Mouse (Mus musculus) ES-E14 (cell line): Measurements from ENCODE around the gene Cox6a1. TPM values are rescaled to one million over a fixed set of nuclear protein-coding genes. Genes with fewer than 3 reads are reported as not detected.

ENCODE experiments used
- DNase-seq: peaks from one replicate; pipeline ENCODE4 v3.0.0-alpha.2; 2013; ENCODE audit warnings: low read depth, low spot score
- H3K27ac ChIP-seq: 2 replicates; pipeline ENCODE4 v1.5.1; 2012; ENCODE audit warnings: low read depth, mild to moderate bottlenecking, low read length, moderate library complexity, mixed read lengths; ENCODE audit not compliant: poor library complexity, insufficient read depth, severe bottlenecking
- H3K36me3 ChIP-seq: 2 replicates; pipeline ENCODE4 v1.6.1; 2012; ENCODE audit warnings: mild to moderate bottlenecking, low read length, moderate library complexity, mixed read lengths; ENCODE audit not compliant: control insufficient read depth, poor library complexity, insufficient read depth, severe bottlenecking
- H3K4me1 ChIP-seq, 2 experiments: fragments of 150-350 bp in 1 of 2; sonication (generic) in 1 of 2; 2 replicates each; pipeline ENCODE4 v1.6.1; 2012; ENCODE audit warnings: low read length in 2 of 2, mild to moderate bottlenecking in 1 of 2, mixed read lengths in 1 of 2; ENCODE audit not compliant: control insufficient read depth in 2 of 2, insufficient read depth in 2 of 2, poor library complexity in 1 of 2
- H3K4me3 ChIP-seq, 2 experiments: fragments of 150-350 bp in 1 of 2; sonication (generic) in 1 of 2; 2 replicates each; pipeline ENCODE4 v1.5.1; 2012; ENCODE audit warnings: low read length in 2 of 2, low read depth in 1 of 2, mild to moderate bottlenecking in 1 of 2, mixed read lengths in 1 of 2; ENCODE audit not compliant: insufficient read depth in 1 of 2, poor library complexity in 1 of 2, severe bottlenecking in 1 of 2
- H3K9ac ChIP-seq: 2 replicates; pipeline ENCODE4 v1.6.1; 2012; ENCODE audit warnings: low read depth, mild to moderate bottlenecking, low read length, mixed read lengths; ENCODE audit not compliant: poor library complexity, insufficient read depth, severe bottlenecking
- H3K9me3 ChIP-seq: fragments of 150-350 bp; sonication (generic); 2 replicates; pipeline ENCODE4 v1.6.1; 2012; ENCODE audit warnings: low read depth, mild to moderate bottlenecking, low read length; ENCODE audit not compliant: control insufficient read depth, insufficient read depth
- CHD2 ChIP-seq: IDR thresholded peaks from 2 replicates; pipeline ENCODE4 v1.6.1; 2014; ENCODE audit warnings: mild to moderate bottlenecking, low read depth, low read length, inconsistent platforms
- HCFC1 ChIP-seq: IDR thresholded peaks from 2 replicates; pipeline ENCODE4 v1.6.1; 2012; ENCODE audit warnings: low read length, inconsistent platforms, borderline replicate concordance; ENCODE audit not compliant: insufficient read depth
- MAFK ChIP-seq: IDR thresholded peaks from 2 replicates; pipeline ENCODE4 v1.6.1; 2014; ENCODE audit warnings: mild to moderate bottlenecking, low read depth, low read length, inconsistent platforms; ENCODE audit not compliant: insufficient read depth
- ZC3H11A ChIP-seq: IDR thresholded peaks from 2 replicates; pipeline ENCODE4 v1.6.1; 2012; ENCODE audit warnings: low read depth, mild to moderate bottlenecking, inconsistent platforms, low read length, borderline replicate concordance
- ZNF384 ChIP-seq: IDR thresholded peaks from 2 replicates; pipeline ENCODE4 v1.6.1; 2012; ENCODE audit warnings: low read depth, low read length, inconsistent platforms
- in situ Hi-C, 2 experiments: fragments of 600-800 bp; cut with MboI; formaldehyde crosslinking; loops; one replicate each; pipeline ENCODE4 v1.15.1; 2025; ENCODE audit warnings: low sequenced_read_pairs in 2 of 2, inconsistent platforms in 1 of 2; ENCODE audit not compliant: unreplicated experiment in 2 of 2
- total RNA-seq: library from RNA; depleted of rRNA; stranded (reverse); fragments of 300-350 nt; gene quantifications from 2 replicates; pipeline ENCODE4 v1.2.3, GENCODE M21; 2012; rRNA removed

Cox6a1 gene
- 936 and 1,706 TPM in 2 replicates for total RNA-seq

DNA sequence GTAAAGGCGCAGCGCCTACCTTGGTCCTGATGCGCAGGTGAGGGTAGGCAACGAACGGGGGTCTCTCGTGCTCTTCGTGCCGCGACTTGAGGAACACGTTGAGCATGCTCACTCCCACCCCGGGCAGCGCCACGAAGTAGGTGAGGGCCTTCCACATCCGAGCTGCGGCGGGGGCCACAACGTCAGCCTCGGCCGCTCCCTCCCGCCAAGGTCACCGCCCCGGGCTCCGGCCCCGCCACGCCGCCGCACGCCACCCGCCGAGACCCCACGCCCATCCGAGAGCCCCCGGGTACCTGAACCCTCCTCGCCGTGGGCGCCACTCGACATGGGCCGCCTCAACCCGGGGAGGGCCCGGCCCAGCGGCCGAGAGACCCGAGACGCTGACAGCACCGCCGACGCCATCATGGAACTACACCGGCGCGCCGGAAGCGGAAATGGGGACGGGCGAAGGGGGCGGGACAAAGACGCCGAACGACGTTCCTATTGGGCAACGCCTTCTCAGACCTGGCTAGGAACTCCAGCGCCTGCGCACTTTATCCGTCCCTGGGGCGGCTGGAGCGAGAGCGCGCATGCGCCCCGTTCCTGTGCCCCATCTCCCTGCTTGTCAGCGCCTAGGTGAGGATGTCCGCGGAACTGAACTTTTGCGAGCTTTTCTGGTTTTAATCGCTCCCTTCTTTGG lies at the start of gene Cox6a1:
Gene Cox6a1 (minus strand): TSS at position 436 of the 679 bp plus-strand sequence.
- Histone ChIP-seq H3K9ac (peak within 1 kb of the TSS; percentile 97), H3K9me3 (no peaks in the 10 kb centered on the region), H3K4me3 (peak within 1 kb of the TSS; percentile 86 to 97), H3K4me1 (0 out of 4 replicates have a peak, but pooled peaks cover 0 to 2% of the 10 kb centered on the region in 2 experiments), H3K36me3 (peaks cover 24% of the 10 kb centered on the region), H3K27ac (peak within 1 kb of the TSS; percentile 52)
- TF ChIP-seq HCFC1 (0 out of 2 replicates have a peak, but pooled peaks have one; percentile 65), MAFK (no peak), ZNF384 (no peak), CHD2 (no peak), ZC3H11A (no peak)
- in situ Hi-C loops: no loop called here
- DNase-seq: peak; percentile 98

GRCm38 (mm10) chr5:115397839-115398780 lies 49.3 kb upstream of the Cox6a1 start:
- no peaks in the 10 kb centered on the region for H3K9me3 ChIP-seq
- no peak for DNase-seq
- H3K36me3 ChIP-seq: no peaks in the 10 kb centered on the region
- H3K4me1 ChIP-seq: peaks cover 4 to 25% of the 10 kb centered on the region in 2 experiments
- H3K9ac ChIP-seq: peak overlapping the region; percentile 63
- no peak for TF ChIP-seq ZC3H11A
- no peak for TF ChIP-seq CHD2
- in situ Hi-C loops: no loop called here
- peak overlapping the region; percentile 38 to 62 for H3K4me3 ChIP-seq
- H3K27ac ChIP-seq: no peak overlapping the region

DNA sequence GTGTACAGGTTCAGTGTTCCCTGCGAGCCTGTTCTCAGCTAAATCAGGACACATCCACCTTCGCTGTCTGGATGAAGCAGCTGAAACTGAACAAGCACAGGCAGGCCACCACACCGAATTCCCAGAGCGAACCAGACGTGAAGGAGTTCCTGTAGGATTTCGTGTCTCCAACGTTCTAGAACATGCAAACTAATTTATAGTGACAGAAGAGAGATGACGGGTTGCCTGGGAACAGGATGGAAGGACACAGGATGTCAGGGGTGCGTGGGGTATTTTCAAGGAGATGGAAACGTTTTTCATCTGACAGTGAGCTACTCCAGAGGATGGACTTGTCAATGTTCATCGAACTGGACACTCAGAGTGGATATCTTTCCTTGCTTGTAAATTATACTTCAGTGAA lies 47.9 kb upstream of the Cox6a1 start:
- no peak overlapping the region for H3K27ac ChIP-seq
- H3K9me3 ChIP-seq: no peaks in the 10 kb centered on the region
- no peaks in the 10 kb centered on the region for H3K36me3 ChIP-seq
- no peak for TF ChIP-seq CHD2
- no peak for TF ChIP-seq MAFK
- TF ChIP-seq ZC3H11A: no peak
- TF ChIP-seq HCFC1: no peak
- TF ChIP-seq ZNF384: no peak
- DNase-seq: no peak
- H3K4me3 ChIP-seq: no peak overlapping the region
- in situ Hi-C loops: no loop called here
- H3K9ac ChIP-seq: no peak overlapping the region
- peaks cover 4 to 20% of the 10 kb centered on the region in 2 experiments for H3K4me1 ChIP-seq

GRCm38 (mm10) chr5:115394836-115395235 lies 46.1 kb upstream of the Cox6a1 start:
- Histone ChIP-seq H3K9ac (no peak overlapping the region), H3K4me3 (no peak overlapping the region)

More at GRCm38 (mm10) chr5:115394836-115395235, 46.1 kb upstream of the Cox6a1 start:
- no peak for DNase-seq
- Histone ChIP-seq H3K36me3 (no peaks in the 10 kb centered on the region), H3K27ac (no peak overlapping the region), H3K9me3 (no peaks in the 10 kb centered on the region), H3K4me1 (peaks cover 4 to 21% of the 10 kb centered on the region in 2 experiments)
- in situ Hi-C loops: no loop called here
- TF ChIP-seq MAFK (no peak), HCFC1 (no peak), CHD2 (no peak), ZC3H11A (no peak), ZNF384 (peak; percentile 82)
